Mouse (Mus musculus) cerebellum, postnatal 36 days (tissue): ENCODE measurements around the gene Cox19.
"Not testable (repeated sequence)": the region's sequence is repeated elsewhere in the genome, so short reads cannot be mapped to it uniquely, and the experiment has no call there.

Experiments used
- DNase-seq, 2 experiments: peaks; one replicate each; pipeline ENCODE4 v3.0.0; 2021 to 2022; ENCODE audit warnings: mixed read lengths in 2 of 2

Cox19 gene

GRCm38 (mm10) chr5:139351134-139351533 lies at the start of gene Cox19:
TSS of gene Cox19 (minus strand) at chr5:139351418.
- DNase-seq: no peak

GRCm38 (mm10) chr5:139399991-139400390 lies 48.8 kb upstream of the Cox19 start:
- peak; percentile 48 for DNase-seq

- no peak for DNase-seq
Observed at GRCm38 (mm10) chr5:139398786-139399185, 47.6 kb upstream of the Cox19 start.

GRCm38 (mm10) chr5:139397959-139398753 lies 46.9 kb upstream of the Cox19 start:
- DNase-seq: peak; percentile 96 to 98

- no peak for DNase-seq
Observed at GRCm38 (mm10) chr5:139397359-139397916, 46.2 kb upstream of the Cox19 start.

- DNase-seq: no peak
Observed at GRCm38 (mm10) chr5:139395528-139395927, 44.3 kb upstream of the Cox19 start.

- DNase-seq: no peak
Observed at GRCm38 (mm10) chr5:139394399-139394798, 43.2 kb upstream of the Cox19 start.

GRCm38 (mm10) chr5:139393197-139393588 lies 42.0 kb upstream of the Cox19 start:
- DNase-seq: no peak

GRCm38 (mm10) chr5:139392219-139393196 lies 41.3 kb upstream of the Cox19 start:
- DNase-seq: no peak

- DNase-seq: peak in 1 of 2 experiments; percentile 57
Observed at GRCm38 (mm10) chr5:139391309-139391990, 40.2 kb upstream of the Cox19 start.

- not testable (repeated sequence) for DNase-seq
Observed at GRCm38 (mm10) chr5:139390324-139391119, 39.3 kb upstream of the Cox19 start.

GRCm38 (mm10) chr5:139389676-139390061 lies 38.5 kb upstream of the Cox19 start:
- no peak for DNase-seq

GRCm38 (mm10) chr5:139388694-139389675 lies 37.8 kb upstream of the Cox19 start:
- no peak for DNase-seq

GRCm38 (mm10) chr5:139388195-139388570 lies 37.0 kb upstream of the Cox19 start:
- DNase-seq: no peak

GRCm38 (mm10) chr5:139387329-139388194 lies 36.3 kb upstream of the Cox19 start:
- DNase-seq: no peak

GRCm38 (mm10) chr5:139386047-139386446 lies 34.8 kb upstream of the Cox19 start:
- DNase-seq: no peak

GRCm38 (mm10) chr5:139384531-139384930 lies 33.3 kb upstream of the Cox19 start:
- no peak for DNase-seq

GRCm38 (mm10) chr5:139383234-139383633 lies 32.0 kb upstream of the Cox19 start:
- DNase-seq: no peak

GRCm38 (mm10) chr5:139382760-139383159 lies 31.5 kb upstream of the Cox19 start:
- DNase-seq: no peak
